Mouse (Mus musculus) megakaryocyte, embryonic 14.5 days (primary cell): ENCODE data around the gene Ifne.

ENCODE experiments used
- FLI1 ChIP-seq: IDR thresholded peaks from 2 replicates; pipeline ENCODE4 v1.6.1; 2012; ENCODE audit warnings: low read length, inconsistent platforms, mixed read lengths
- GATA1 ChIP-seq: IDR thresholded peaks from 3 replicates; pipeline ENCODE4 v1.6.1; 2012; ENCODE audit warnings: mixed read lengths, low read length, inconsistent platforms, borderline replicate concordance

- no peak for TF ChIP-seq GATA1
- TF ChIP-seq FLI1 = no peak
Measured at GRCm38 (mm10) chr4:88912882-88913281, 32.9 kb upstream of the Ifne start.
